Mouse (Mus musculus) lung, adult 2 months (tissue): ENCODE results near the gene Flywch1. TPM values are rescaled to one million over a fixed set of nuclear protein-coding genes. Genes with fewer than 3 reads are reported as not detected.

Source experiments
- DNase-seq: peaks from one replicate; pipeline ENCODE4 v3.0.0; 2022
- H3K4me1 ChIP-seq: fragments of 200-500 bp; 2 replicates; pipeline ENCODE4 v1.6.1; 2011; ENCODE audit warnings: low read length; ENCODE audit not compliant: control insufficient read depth, insufficient read depth
- H3K4me3 ChIP-seq: fragments of 200-500 bp; replicated peaks from 2 replicates; pipeline ENCODE3; 2011; ENCODE audit warnings: low read depth, mild to moderate bottlenecking, control low read depth, low read length; ENCODE audit errors: extremely low read depth
- CTCF ChIP-seq: fragments of 200-500 bp; IDR thresholded peaks from 2 replicates; pipeline ENCODE4 v1.5.1; 2011; ENCODE audit warnings: mild to moderate bottlenecking, low read length, control low read depth; ENCODE audit not compliant: insufficient read depth
- POLR2A ChIP-seq: fragments of 200-500 bp; IDR thresholded peaks from 2 replicates; pipeline ENCODE4 v1.6.1; 2011; ENCODE audit warnings: low read depth, mild to moderate bottlenecking, control low read depth, low read length, borderline replicate concordance; ENCODE audit errors: extremely low read depth
- WGBS: fragments of 180-500 bp; shearing (Covaris S2); methylation state at CpG from one replicate; pipeline ENCODE4 v1.1.7; 2018; 5-methylcytosine and 5-hydroxymethylcytosine counted together
- polyA plus RNA-seq: library from polyadenylated mRNA; depleted of rRNA; stranded (reverse); fragments of >200 nt; gene quantifications from 2 replicates; pipeline ENCODE4 v1.2.3, GENCODE M21; 2012

The Flywch1 gene
- polyA plus RNA-seq, 1 experiment: 39.1 TPM

DNA sequence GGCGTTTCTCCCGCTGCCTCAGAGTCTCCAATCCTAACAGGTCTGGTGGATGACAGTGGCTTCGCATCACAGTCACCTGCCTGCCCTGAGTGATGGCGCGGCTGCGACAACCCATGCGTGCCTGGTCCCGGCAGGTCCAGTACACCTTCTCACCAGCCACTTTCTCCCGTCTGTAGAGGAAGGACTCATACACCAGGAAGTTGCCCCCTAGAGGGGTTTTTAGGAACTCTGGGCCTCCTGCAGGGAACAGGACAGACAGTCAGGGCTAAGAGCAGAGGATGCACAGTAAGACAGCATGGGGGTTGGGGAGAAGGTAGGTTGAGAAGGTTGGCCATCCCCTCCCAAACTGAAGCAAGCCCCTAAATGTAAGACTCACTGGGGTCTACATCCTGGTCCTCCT lies 11.2 kb downstream of the Flywch1 start:
- no peak overlapping the region for H3K4me3 ChIP-seq
- 93% methylated on average over 9 of the region's 9 CpGs for WGBS
- H3K4me1 ChIP-seq: no peaks in the 10 kb centered on the region
- DNase-seq: no peak
- TF ChIP-seq POLR2A: no peak
- no peak for TF ChIP-seq CTCF

DNA sequence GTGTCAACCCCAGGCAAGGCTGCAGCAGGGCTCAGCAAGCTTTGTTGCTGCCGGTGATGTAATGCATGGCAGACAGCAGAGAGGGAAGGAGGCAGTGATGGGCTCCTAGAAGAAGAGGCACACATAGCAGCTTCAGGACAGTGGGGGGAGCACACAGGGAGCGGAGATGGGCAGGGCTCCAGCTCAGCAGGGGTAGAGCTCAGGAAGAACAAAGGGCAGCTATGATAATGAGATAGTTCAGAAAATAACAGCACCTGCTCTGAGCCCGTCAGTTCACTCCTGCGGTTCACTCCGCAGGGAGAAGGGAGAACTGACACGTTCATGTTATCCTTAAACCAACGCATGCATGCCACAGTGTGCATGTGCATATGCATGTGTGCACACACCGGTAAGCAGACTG lies 12.6 kb downstream of the Flywch1 start:
- no peak for TF ChIP-seq POLR2A
- Histone ChIP-seq H3K4me1 (no peaks in the 10 kb centered on the region), H3K4me3 (no peak overlapping the region)
- DNase-seq: no peak
- WGBS: 91% methylated on average over 8 of the region's 8 CpGs

DNA sequence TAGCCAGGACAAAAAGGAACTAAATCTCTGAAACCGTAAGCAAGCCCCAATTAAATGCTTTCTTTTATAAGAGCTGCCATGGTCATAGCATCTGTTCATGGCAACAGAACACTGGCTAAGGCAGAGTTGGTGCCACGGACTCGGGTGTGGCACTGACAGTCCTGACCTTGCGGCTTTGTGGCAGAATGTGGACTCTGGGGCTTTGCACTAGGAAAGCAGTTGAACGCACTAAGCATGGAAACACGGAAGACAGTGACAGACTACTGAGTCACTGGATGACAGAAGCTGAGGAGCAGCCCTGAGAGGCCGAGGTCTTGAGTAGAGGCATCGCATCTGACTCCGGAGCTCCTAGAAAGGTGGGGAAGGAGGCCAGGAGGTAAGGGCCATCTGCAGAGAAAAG lies 13.8 kb downstream of the Flywch1 start:
- TF ChIP-seq CTCF (no peak), POLR2A (no peak)

DNA sequence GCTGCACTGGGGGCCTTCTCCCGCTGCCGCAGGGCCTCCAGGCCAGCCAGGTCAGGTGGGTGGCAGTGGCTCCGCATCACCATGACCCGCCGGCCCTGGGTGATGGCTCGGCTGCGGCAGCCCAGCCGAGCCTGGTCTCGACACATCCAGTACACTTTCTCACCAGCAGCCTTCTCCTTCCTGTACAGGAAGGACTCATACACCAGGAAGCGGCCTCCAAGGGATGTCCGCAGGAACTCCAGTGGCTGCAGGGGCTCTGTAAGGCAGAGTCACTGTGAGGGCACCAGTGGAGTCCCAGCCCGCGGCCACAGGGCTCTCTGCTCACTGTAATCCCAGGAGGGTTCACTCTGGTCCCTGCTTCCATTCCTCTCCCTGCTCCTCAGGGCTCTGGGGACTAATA lies 15.7 kb downstream of the Flywch1 start:
- DNase-seq: no peak
- no peaks in the 10 kb centered on the region for H3K4me1 ChIP-seq
- H3K4me3 ChIP-seq: no peak overlapping the region
- 61% methylated on average over 13 of the region's 13 CpGs for WGBS
- TF ChIP-seq POLR2A: no peak
- TF ChIP-seq CTCF: no peak

More for the DNA sequence above, 13.8 kb downstream of the Flywch1 start:
- Histone ChIP-seq H3K4me3 (no peak overlapping the region), H3K4me1 (no peaks in the 10 kb centered on the region)
- WGBS: 93% methylated on average over 9 of the region's 9 CpGs
- DNase-seq: no peak

DNA sequence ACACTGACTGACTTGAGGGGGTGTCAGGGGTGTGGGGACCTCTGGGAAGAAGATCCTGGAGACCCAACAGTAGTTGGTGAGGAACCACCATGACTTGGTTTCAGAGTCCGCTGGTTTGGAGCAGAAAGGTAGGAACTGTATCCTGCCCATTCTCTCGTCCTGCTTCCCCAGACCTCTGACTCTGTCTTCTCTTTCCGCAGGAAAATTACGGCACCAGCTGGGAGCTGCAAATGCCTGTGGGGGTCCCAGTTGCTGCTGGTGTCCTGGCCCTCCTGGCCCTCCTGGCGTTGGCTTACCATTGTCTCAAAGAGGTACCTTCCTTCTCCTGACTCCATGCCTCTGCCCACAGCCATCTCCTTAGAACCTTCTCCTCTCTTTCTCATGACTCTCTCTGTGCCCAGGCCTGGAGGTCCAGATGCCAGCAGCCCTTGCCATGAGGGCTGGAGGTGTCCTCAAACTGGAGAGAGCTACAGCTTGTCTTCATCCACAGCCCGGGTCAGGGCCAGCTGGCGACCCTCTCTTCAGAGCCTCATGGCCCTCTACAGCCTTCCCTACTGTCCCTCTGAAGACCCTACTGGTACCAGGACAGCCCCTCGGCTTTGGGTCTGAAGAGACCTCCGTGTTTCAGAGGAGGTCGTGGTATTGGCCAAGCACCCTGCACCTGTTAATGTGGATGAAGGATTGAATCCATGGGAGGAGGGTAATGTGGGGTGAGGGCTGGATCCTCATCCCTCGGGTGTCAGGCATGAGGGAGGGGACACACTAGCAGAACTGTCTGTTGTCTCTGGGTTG lies 21.8 kb downstream of the Flywch1 start:
- TF ChIP-seq CTCF (no peak), POLR2A (0 out of 2 replicates have a peak, but pooled peaks have one; percentile 25)
- no peak for DNase-seq
- peaks cover 4% of the 10 kb centered on the region; the same call in 1 of the 2 replicates for H3K4me1 ChIP-seq
- WGBS: 79% methylated on average over 11 of the region's 11 CpGs
- peak overlapping the region; percentile 40 for H3K4me3 ChIP-seq

DNA sequence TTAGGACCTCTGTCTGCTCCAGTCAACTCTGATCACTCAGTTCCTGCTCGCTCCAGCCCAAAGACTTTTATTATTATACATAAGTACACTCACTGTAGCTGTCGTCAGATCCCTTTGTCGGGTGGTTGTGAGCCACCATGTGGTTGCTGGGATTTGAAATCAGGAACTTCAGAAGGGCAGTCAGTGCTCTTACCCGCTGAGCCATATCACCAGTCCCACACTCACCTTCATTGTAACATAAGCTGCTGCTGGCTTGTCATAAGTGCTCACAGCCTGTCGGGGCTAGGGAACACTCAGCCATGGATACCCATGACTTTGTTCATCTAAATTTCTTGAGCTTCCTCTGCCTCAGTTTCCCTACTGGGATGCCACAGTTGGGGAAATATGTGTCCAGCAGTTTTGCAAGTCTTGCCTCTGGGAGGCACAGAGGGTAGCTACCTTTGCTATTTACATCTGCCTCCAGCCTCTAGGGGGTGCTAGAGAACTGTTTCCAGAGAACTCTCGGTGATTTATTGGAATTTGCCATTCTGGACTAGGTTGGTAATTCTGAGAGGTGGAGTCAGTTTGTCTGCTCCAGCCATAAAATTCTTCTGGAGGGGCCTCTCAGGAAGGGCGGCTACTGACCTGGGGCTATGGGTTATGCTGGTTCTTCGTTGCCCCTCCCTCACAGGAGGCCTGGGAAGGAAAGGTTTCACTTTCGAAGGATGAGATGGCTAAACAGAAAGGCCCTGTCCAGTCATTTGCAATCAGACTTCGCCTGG lies 22.6 kb downstream of the Flywch1 start:
- 18% methylated on average over 10 of the region's 10 CpGs for WGBS
- Histone ChIP-seq H3K4me3 (peak overlapping the region; percentile 40), H3K4me1 (peaks cover 4% of the 10 kb centered on the region; the same call in 1 of the 2 replicates)
- TF ChIP-seq POLR2A: no peak
- TF ChIP-seq CTCF: peak; percentile 45
- peak; percentile 68 for DNase-seq

DNA sequence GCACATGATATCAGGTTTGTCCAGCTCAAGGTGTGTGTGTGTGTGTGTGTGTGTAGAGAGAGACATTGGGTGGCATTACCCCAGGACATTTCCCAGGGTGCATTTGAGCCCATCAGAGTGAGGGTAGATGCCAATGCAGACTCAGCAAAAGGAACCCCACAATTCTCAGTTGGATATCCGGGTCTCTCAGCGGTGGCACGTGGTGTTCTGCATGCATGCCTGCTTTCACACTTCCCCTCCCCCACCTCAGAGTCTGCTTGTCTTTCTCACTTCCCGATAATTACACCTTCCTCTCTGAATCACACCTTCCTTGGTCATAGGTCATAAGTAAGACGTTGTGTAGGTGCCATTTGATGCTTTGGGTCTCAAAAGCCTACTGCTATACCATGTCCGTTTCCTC lies 23.4 kb downstream of the Flywch1 start:
- WGBS: 19% methylated on average over 6 of the region's 6 CpGs
- TF ChIP-seq POLR2A (no peak), CTCF (no peak)
- peaks cover 4% of the 10 kb centered on the region; the same call in 1 of the 2 replicates for H3K4me1 ChIP-seq
- no peak for DNase-seq
- H3K4me3 ChIP-seq: no peak overlapping the region

DNA sequence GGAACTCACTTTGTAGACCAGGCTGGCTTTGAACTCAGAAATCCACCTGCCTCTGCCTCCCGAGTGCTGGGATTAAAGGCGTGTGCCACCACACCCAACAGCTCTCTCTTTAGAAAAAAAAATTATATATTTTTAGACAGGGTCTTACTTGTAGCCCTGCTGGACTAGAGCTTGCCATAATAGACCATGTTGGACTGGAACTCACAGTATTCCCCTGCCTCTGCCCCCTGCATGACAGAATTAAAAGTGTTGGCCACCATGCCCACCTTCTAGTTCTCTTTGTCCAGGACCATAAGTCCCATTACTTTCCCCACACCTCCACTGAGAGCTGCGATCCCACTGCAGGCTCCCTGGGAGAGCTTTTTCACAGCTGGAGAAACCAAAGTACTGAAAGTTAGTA lies 23.9 kb downstream of the Flywch1 start:
- DNase-seq: no peak
- Histone ChIP-seq H3K4me3 (no peak overlapping the region), H3K4me1 (peaks cover 6% of the 10 kb centered on the region)
- WGBS: 79% methylated on average over 3 of the region's 3 CpGs
- no peak for TF ChIP-seq POLR2A
- TF ChIP-seq CTCF: no peak

DNA sequence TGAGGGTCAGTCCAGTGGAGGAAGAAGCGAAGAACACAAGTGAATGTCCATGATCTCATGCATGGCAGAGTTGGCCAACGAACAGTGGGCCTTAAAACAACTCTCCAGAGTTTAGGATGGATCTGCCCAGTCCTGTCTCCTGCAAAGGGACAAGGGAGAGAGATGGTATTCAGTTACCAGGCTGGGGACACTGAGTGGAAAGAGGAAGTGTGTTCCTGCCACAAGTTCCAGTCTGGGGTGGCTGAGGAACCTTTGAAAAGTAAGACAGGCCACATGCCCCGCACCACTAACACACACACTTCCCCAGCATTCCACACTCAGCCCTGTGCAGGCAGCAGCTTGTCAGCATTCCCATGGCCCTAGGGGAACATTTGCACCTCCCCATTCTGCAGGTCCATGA lies 24.6 kb downstream of the Flywch1 start:
- 81% methylated on average over 3 of the region's 3 CpGs for WGBS
- H3K4me3 ChIP-seq: no peak overlapping the region
- peaks cover 12% of the 10 kb centered on the region for H3K4me1 ChIP-seq
- no peak for DNase-seq
- TF ChIP-seq POLR2A (no peak), CTCF (no peak)
